Mouse (Mus musculus): ENCODE measurements around the gene Tnik. TPM values are rescaled to one million over a fixed set of nuclear protein-coding genes. Genes with fewer than 3 reads are reported as not detected.
A peak's percentile ranks its signal among the peaks of the same experiment; 100 is the strongest.

The Tnik gene
- polyA plus RNA-seq, 1 experiment from 2014 or later = 40.1 TPM

DNA sequence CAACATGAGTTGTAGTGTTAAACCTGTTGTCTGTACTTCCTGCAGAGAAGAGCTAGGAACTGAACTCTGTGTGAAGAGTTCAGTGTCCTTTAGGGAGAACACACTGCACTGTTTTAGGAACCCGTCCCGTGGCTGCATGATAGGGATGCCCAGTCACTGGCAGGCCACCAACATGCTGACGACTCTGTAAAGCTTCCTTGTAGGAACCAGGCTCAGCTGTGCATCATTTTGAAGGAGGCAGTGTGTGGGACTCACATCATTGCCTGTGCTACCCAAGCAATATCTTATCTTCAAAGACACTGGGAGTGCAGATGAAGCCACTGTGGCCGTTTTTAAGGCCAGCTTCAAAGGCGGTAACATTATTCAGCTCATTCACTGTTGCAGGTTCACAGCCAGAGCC lies 106.7 kb downstream of the Tnik start:
- DNase-seq (ENCODE audit: low spot score) = no peak
- H3K4me1 ChIP-seq (replicated peaks; ENCODE audit: control insufficient read depth, insufficient read depth, low read length) = no peaks in the 10 kb centered on the region
- H3K27ac ChIP-seq (ENCODE audit: low read depth, low read length) = no peak overlapping the region
- H3K4me2 ChIP-seq (replicated peaks; ENCODE audit: low read depth, low read length) = no peak overlapping the region
- H3K9ac ChIP-seq (ENCODE audit: low read depth, low read length) = no peak overlapping the region
- H3K4me3 ChIP-seq (ENCODE audit: low read depth, low read length) = no peak overlapping the region
- no peaks in the 10 kb centered on the region for H3K9me3 ChIP-seq (ENCODE audit: control insufficient read depth, low read length)
- ATAC-seq (ENCODE audit: low FRiP score) = no peak
- 85% methylated on average over 5 of the region's 5 CpGs for WGBS
- no peaks in the 10 kb centered on the region for H3K36me3 ChIP-seq (ENCODE audit: control insufficient read depth, insufficient read depth, low read length)
- no peaks in the 10 kb centered on the region for H3K27me3 ChIP-seq (ENCODE audit: control insufficient read depth, insufficient read depth, low read length)

DNA sequence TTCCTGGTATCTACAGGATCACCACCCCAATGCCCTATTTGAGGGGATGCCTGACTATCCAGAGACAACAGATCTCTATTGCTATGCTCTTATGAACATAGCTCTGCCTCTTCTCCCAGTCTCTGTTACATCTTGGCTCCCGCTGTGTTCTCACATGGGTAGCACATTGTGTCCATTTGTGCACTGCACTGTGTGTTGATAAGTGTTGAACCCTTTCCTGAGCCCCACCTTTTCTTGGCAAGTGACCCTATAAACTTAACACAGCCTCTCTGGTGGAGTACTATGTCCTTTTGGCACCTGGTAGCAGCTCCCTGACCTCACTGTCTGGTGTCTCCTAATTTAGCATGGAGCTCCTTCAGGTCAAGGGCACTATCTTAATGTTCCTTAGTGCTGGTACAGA lies 108.6 kb downstream of the Tnik start:
- ATAC-seq (ENCODE audit: low FRiP score) (no peak), DNase-seq (ENCODE audit: low spot score) (no peak)
- Histone ChIP-seq H3K9me3 (ENCODE audit: control insufficient read depth, low read length) (no peaks in the 10 kb centered on the region), H3K36me3 (ENCODE audit: control insufficient read depth, insufficient read depth, low read length) (no peaks in the 10 kb centered on the region), H3K27me3 (ENCODE audit: control insufficient read depth, insufficient read depth, low read length) (no peaks in the 10 kb centered on the region), H3K4me1 (replicated peaks; ENCODE audit: control insufficient read depth, insufficient read depth, low read length) (no peaks in the 10 kb centered on the region), H3K4me2 (replicated peaks; ENCODE audit: low read depth, low read length) (no peak overlapping the region), H3K4me3 (ENCODE audit: low read depth, low read length) (no peak overlapping the region), H3K27ac (ENCODE audit: low read depth, low read length) (no peak overlapping the region), H3K9ac (ENCODE audit: low read depth, low read length) (no peak overlapping the region)
- WGBS = 96% methylated on average over 1 of the region's 1 CpGs

- H3K4me1 ChIP-seq (replicated peaks; ENCODE audit: control insufficient read depth, insufficient read depth, low read length) = no peaks in the 10 kb centered on the region
- H3K9me3 ChIP-seq (ENCODE audit: control insufficient read depth, low read length) = no peaks in the 10 kb centered on the region
- H3K36me3 ChIP-seq (ENCODE audit: control insufficient read depth, insufficient read depth, low read length) = no peaks in the 10 kb centered on the region
- H3K9ac ChIP-seq (ENCODE audit: low read depth, low read length) = no peak overlapping the region
- WGBS = 96% methylated on average over 2 of the region's 2 CpGs
- H3K4me2 ChIP-seq (replicated peaks; ENCODE audit: low read depth, low read length) = no peak overlapping the region
- H3K27ac ChIP-seq (ENCODE audit: low read depth, low read length) = no peak overlapping the region
- ATAC-seq (ENCODE audit: low FRiP score) (no peak), DNase-seq (ENCODE audit: low spot score) (no peak)
- H3K27me3 ChIP-seq (ENCODE audit: control insufficient read depth, insufficient read depth, low read length) = no peaks in the 10 kb centered on the region
- no peak overlapping the region for H3K4me3 ChIP-seq (ENCODE audit: low read depth, low read length)
Measured at GRCm38 (mm10) chr3:28372459-28372858, 109.4 kb downstream of the Tnik start.

- Histone ChIP-seq H3K9ac (ENCODE audit: low read depth, low read length) (no peak overlapping the region), H3K4me3 (ENCODE audit: low read depth, low read length) (no peak overlapping the region), H3K4me2 (replicated peaks; ENCODE audit: low read depth, low read length) (no peak overlapping the region), H3K27ac (ENCODE audit: low read depth, low read length) (no peak overlapping the region), H3K9me3 (ENCODE audit: control insufficient read depth, low read length) (no peaks in the 10 kb centered on the region), H3K36me3 (ENCODE audit: control insufficient read depth, insufficient read depth, low read length) (no peaks in the 10 kb centered on the region), H3K27me3 (ENCODE audit: control insufficient read depth, insufficient read depth, low read length) (no peaks in the 10 kb centered on the region), H3K4me1 (replicated peaks; ENCODE audit: control insufficient read depth, insufficient read depth, low read length) (no peaks in the 10 kb centered on the region)
- DNase-seq (ENCODE audit: low spot score) (no peak), ATAC-seq (ENCODE audit: low FRiP score) (no peak)
- WGBS = 89% methylated on average over 6 of the region's 6 CpGs
Measured at GRCm38 (mm10) chr3:28374738-28375510, 111.9 kb downstream of the Tnik start.

DNA sequence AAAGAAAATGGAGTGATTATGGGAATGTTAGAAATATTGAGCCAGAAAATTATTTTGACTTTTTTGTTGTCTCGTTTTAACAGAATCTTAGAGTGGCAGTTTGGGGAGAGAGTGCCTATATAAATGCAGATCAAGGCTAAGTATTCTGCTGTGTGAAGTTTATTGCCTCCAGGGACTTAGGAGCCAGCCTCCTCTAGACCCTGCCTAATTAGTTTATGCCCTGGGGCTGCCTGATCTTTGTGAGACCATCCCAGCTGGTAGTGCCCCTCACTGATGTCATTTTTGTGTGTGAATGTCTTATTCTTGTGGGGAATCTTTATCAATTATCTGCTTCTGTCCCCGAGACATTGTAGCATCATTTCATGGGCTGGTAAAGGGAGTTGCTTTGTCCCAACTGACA lies 117.2 kb downstream of the Tnik start:
- H3K4me1 ChIP-seq (replicated peaks; ENCODE audit: control insufficient read depth, insufficient read depth, low read length) = no peaks in the 10 kb centered on the region
- H3K36me3 ChIP-seq (ENCODE audit: control insufficient read depth, insufficient read depth, low read length) = no peaks in the 10 kb centered on the region
- H3K9me3 ChIP-seq (ENCODE audit: control insufficient read depth, low read length) = no peaks in the 10 kb centered on the region
- no peaks in the 10 kb centered on the region for H3K27me3 ChIP-seq (ENCODE audit: control insufficient read depth, insufficient read depth, low read length)
- DNase-seq (ENCODE audit: low spot score) = peak; percentile 45
- ATAC-seq (ENCODE audit: low FRiP score) = peak; percentile 64
- H3K27ac ChIP-seq (ENCODE audit: low read depth, low read length) = no peak overlapping the region
- H3K4me3 ChIP-seq (ENCODE audit: low read depth, low read length) = no peak overlapping the region
- WGBS = 44% methylated on average over 2 of the region's 2 CpGs
- H3K9ac ChIP-seq (ENCODE audit: low read depth, low read length) = no peak overlapping the region
- H3K4me2 ChIP-seq (replicated peaks; ENCODE audit: low read depth, low read length) = no peak overlapping the region

GRCm38 (mm10) chr3:28383526-28384126 lies 120.6 kb downstream of the Tnik start:
- Histone ChIP-seq H3K27me3 (ENCODE audit: control insufficient read depth, insufficient read depth, low read length) (no peaks in the 10 kb centered on the region), H3K9me3 (ENCODE audit: control insufficient read depth, low read length) (no peaks in the 10 kb centered on the region), H3K4me3 (ENCODE audit: low read depth, low read length) (no peak overlapping the region), H3K9ac (ENCODE audit: low read depth, low read length) (no peak overlapping the region), H3K4me1 (replicated peaks; ENCODE audit: control insufficient read depth, insufficient read depth, low read length) (no peaks in the 10 kb centered on the region), H3K36me3 (ENCODE audit: control insufficient read depth, insufficient read depth, low read length) (no peaks in the 10 kb centered on the region), H3K27ac (ENCODE audit: low read depth, low read length) (no peak overlapping the region; the same call in 1 of the 2 replicates), H3K4me2 (replicated peaks; ENCODE audit: low read depth, low read length) (no peak overlapping the region)
- peak; percentile 49; the same call in 1 of the 2 replicates for ATAC-seq (ENCODE audit: low FRiP score)
- peak; percentile 16 for DNase-seq (ENCODE audit: low spot score)
- 61% methylated on average over 11 of the region's 11 CpGs for WGBS

GRCm38 (mm10) chr3:28385199-28385975 lies 122.4 kb downstream of the Tnik start:
- Histone ChIP-seq H3K27ac (ENCODE audit: low read depth, low read length) (no peak overlapping the region), H3K36me3 (ENCODE audit: control insufficient read depth, insufficient read depth, low read length) (no peaks in the 10 kb centered on the region), H3K4me3 (ENCODE audit: low read depth, low read length) (no peak overlapping the region), H3K27me3 (ENCODE audit: control insufficient read depth, insufficient read depth, low read length) (no peaks in the 10 kb centered on the region), H3K9ac (ENCODE audit: low read depth, low read length) (no peak overlapping the region), H3K4me2 (replicated peaks; ENCODE audit: low read depth, low read length) (no peak overlapping the region), H3K4me1 (replicated peaks; ENCODE audit: control insufficient read depth, insufficient read depth, low read length) (no peaks in the 10 kb centered on the region), H3K9me3 (ENCODE audit: control insufficient read depth, low read length) (no peaks in the 10 kb centered on the region)
- WGBS = 93% methylated on average over 10 of the region's 10 CpGs
- DNase-seq (ENCODE audit: low spot score) = no peak
- no peak for ATAC-seq (ENCODE audit: low FRiP score)

- DNase-seq (ENCODE audit: low spot score) = no peak
- H3K9ac ChIP-seq (ENCODE audit: low read depth, low read length) = no peak overlapping the region
- ATAC-seq (ENCODE audit: low FRiP score) = no peak
- no peaks in the 10 kb centered on the region for H3K27me3 ChIP-seq (ENCODE audit: control insufficient read depth, insufficient read depth, low read length)
- no peaks in the 10 kb centered on the region for H3K4me1 ChIP-seq (replicated peaks; ENCODE audit: control insufficient read depth, insufficient read depth, low read length)
- no peak overlapping the region for H3K4me2 ChIP-seq (replicated peaks; ENCODE audit: low read depth, low read length)
- H3K9me3 ChIP-seq (ENCODE audit: control insufficient read depth, low read length) = no peaks in the 10 kb centered on the region
- no peaks in the 10 kb centered on the region for H3K36me3 ChIP-seq (ENCODE audit: control insufficient read depth, insufficient read depth, low read length)
- H3K27ac ChIP-seq (ENCODE audit: low read depth, low read length) = no peak overlapping the region
- WGBS = 89% methylated on average over 3 of the region's 3 CpGs
- no peak overlapping the region for H3K4me3 ChIP-seq (ENCODE audit: low read depth, low read length)
Measured at GRCm38 (mm10) chr3:28388540-28388939, 125.5 kb downstream of the Tnik start.
